Mouse (Mus musculus) hindbrain, embryonic 15.5 days (tissue): ENCODE results near the gene Ugt1a9. TPM values are rescaled to one million over a fixed set of nuclear protein-coding genes. Genes with fewer than 3 reads are reported as not detected.
"Not testable (repeated sequence)": the region's sequence is repeated elsewhere in the genome, so short reads cannot be mapped to it uniquely, and the experiment has no call there.

Source experiments
- ATAC-seq: fragments of 200-750 bp; cut with Nextera tagmentation; 2 replicates; pipeline ENCODE4 v1.8.0; 2017; ENCODE audit warnings: low read depth, moderate number of reproducible peaks, moderate TSS enrichment; ENCODE audit not compliant: low FRiP score
- H3K27ac ChIP-seq: fragments of 300-500 bp; sonication (generic); replicated peaks from 2 replicates; pipeline ENCODE4 v1.5.1; 2015; ENCODE audit warnings: mild to moderate bottlenecking, inconsistent platforms
- H3K27me3 ChIP-seq: fragments of 300-500 bp; sonication (generic); 2 replicates; pipeline ENCODE4 v1.6.1; 2015; ENCODE audit warnings: control low read depth, inconsistent platforms
- H3K36me3 ChIP-seq: fragments of 300-500 bp; sonication (generic); 2 replicates; pipeline ENCODE4 v1.6.1; 2015; ENCODE audit warnings: control low read depth, inconsistent platforms
- H3K4me1 ChIP-seq: fragments of 300-500 bp; sonication (generic); replicated peaks from 2 replicates; pipeline ENCODE4 v1.6.1; 2015; ENCODE audit warnings: control low read depth, inconsistent platforms
- H3K4me2 ChIP-seq: fragments of 300-500 bp; sonication (generic); 2 replicates; pipeline ENCODE4 v1.6.1; 2015; ENCODE audit warnings: moderate library complexity, mild to moderate bottlenecking, inconsistent platforms
- H3K4me3 ChIP-seq: fragments of 300-500 bp; sonication (generic); 2 replicates; pipeline ENCODE4 v1.5.1; 2015; ENCODE audit warnings: mild to moderate bottlenecking, inconsistent platforms
- H3K9ac ChIP-seq: fragments of 300-500 bp; sonication (generic); 2 replicates; pipeline ENCODE4 v1.6.1; 2015; ENCODE audit warnings: inconsistent platforms
- H3K9me3 ChIP-seq: fragments of 300-500 bp; sonication (generic); 2 replicates; pipeline ENCODE4 v1.6.1; 2016; ENCODE audit warnings: control low read depth, inconsistent platforms
- WGBS: fragments of 180-500 bp; shearing (Covaris S2); methylation state at CpG from one replicate; pipeline ENCODE4 v1.1.7; 2015; 5-methylcytosine and 5-hydroxymethylcytosine counted together
- polyA plus RNA-seq: library from polyadenylated mRNA; unstranded; fragments of >200 nt; fragmentation: Nextera tagmentation; extraction: Ambion mirVana; gene quantifications from 2 replicates; pipeline ENCODE4 v1.2.1, GENCODE M21; 2015

Ugt1a9 gene
- polyA plus RNA-seq, 1 experiment from 2014 or later: not detected

GRCm38 (mm10) chr1:88092341-88092740 is 21.7 kb downstream of the Ugt1a9 start:
- Histone ChIP-seq H3K27me3 (no peaks in the 10 kb centered on the region), H3K4me1 (no peaks in the 10 kb centered on the region), H3K9ac (no peak overlapping the region), H3K27ac (no peak overlapping the region), H3K4me2 (no peak overlapping the region), H3K36me3 (no peaks in the 10 kb centered on the region), H3K9me3 (no peaks in the 10 kb centered on the region), H3K4me3 (no peak overlapping the region)
- no peak for ATAC-seq

- not testable (repeated sequence) for H3K27me3 ChIP-seq, H3K4me1 ChIP-seq, H3K4me2 ChIP-seq, H3K4me3 ChIP-seq, H3K9me3 ChIP-seq, H3K9ac ChIP-seq, H3K27ac ChIP-seq, ATAC-seq, H3K36me3 ChIP-seq
- WGBS: 88% methylated on average over 3 of the region's 3 CpGs
Observed at GRCm38 (mm10) chr1:88094270-88094676, 23.7 kb downstream of the Ugt1a9 start.

GRCm38 (mm10) chr1:88094941-88095492 is 24.4 kb downstream of the Ugt1a9 start, which contains the start of gene Ugt1a7c:
Gene Ugt1a7c (plus strand): TSS chr1:88095062.
- Histone ChIP-seq H3K27me3 (no peaks in the 10 kb centered on the region), H3K4me3 (no peak within 1 kb of the TSS), H3K9ac (no peak within 1 kb of the TSS), H3K9me3 (no peaks in the 10 kb centered on the region), H3K4me1 (no peaks in the 10 kb centered on the region), H3K27ac (no peak within 1 kb of the TSS), H3K36me3 (no peaks in the 10 kb centered on the region), H3K4me2 (no peak within 1 kb of the TSS)
- 78% methylated on average over 10 of the region's 10 CpGs for WGBS
- ATAC-seq: no peak

- H3K27ac ChIP-seq, H3K36me3 ChIP-seq, H3K4me3 ChIP-seq, H3K4me1 ChIP-seq, H3K27me3 ChIP-seq, H3K9ac ChIP-seq, ATAC-seq, H3K4me2 ChIP-seq, H3K9me3 ChIP-seq: not testable (repeated sequence)
- 93% methylated on average over 3 of the region's 3 CpGs for WGBS
Observed at GRCm38 (mm10) chr1:88098546-88098945, 27.9 kb downstream of the Ugt1a9 start.

DNA sequence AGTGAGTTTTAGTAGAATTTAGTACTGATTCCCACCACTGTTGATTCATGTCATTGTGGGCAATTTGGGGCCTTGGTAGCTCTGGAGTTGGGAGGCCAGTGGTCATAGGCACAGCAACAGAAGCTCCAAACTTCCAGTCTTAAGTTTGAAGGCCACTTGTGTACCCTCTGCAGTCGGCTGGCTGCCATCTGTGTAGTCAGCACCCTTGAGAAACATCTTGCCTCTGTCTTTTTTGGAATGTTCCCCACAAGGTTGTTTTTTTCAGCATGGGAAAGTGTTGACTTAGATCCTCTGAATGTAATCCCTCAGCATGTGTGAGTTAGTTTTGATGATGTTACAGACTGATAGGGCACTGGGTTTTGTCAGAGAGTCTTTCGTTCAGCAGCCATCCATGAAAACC is 29.1 kb downstream of the Ugt1a9 start:
- H3K9me3 ChIP-seq, H3K4me2 ChIP-seq, H3K4me1 ChIP-seq, H3K27me3 ChIP-seq, ATAC-seq, H3K27ac ChIP-seq, H3K9ac ChIP-seq, H3K4me3 ChIP-seq, H3K36me3 ChIP-seq: not testable (repeated sequence)
- 77% methylated on average over 2 of the region's 2 CpGs for WGBS

DNA sequence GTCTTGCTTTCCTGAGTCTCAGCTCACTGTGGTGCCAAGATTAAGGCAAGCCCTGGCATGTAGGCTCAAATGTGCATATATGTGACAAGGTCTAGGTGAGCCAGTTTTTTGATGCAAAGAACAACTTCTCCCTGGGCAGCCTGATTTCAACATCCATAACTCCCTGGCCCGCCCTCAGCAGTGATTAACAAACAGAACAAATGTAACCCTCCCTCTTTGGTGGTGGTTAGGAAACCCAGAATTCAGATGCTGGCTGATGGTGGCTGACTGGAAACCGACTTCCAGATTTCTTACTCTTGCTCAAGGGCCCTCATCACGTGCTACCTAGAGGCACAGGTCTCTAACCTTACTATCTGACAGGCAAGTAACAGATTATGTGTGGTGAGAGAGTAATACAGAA is 32.4 kb downstream of the Ugt1a9 start, which contains the start of gene Ugt1a6b:
Gene Ugt1a6b, plus strand, starts transcription at position 234 of the 400 bp plus-strand sequence.
- WGBS: 84% methylated on average over 3 of the region's 3 CpGs

DNA sequence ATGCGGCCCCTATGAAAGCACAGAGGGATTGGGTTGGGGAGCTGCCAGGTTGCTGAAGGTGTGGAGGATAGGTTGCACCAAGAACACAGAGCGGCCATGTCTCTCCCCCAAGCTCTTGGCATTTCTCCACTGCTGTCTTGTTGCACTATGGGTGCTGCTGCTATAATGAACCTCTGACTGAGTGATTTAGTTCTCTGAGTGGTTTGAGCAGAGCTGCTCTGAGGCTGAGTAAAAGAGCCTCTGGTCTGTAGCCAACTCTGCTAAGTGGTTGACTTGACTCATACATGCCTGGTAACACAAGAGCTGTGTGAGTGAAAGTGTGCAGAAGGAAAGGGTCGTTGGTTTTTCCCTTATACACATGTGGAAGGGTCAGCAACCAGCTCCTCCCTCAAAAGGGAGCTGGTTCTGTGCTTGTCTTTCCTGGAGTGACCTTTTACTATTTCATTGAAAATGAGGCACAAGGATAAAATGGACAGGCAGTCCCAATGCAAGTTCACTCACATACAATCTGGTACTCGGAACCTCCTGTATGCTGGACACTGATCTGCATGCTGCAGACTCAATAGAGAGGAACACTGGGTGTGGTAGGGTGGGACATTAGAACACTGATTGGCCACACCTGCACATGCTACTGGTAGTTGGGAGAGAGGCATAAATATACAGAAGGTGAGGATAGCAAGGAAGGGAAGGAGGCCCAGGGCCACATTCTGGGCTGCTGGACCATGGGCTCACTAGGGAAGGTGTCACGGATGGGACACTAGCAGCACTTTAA is 33.3 kb downstream of the Ugt1a9 start:
- WGBS: 87% methylated on average over 5 of the region's 5 CpGs
- not testable (repeated sequence) for H3K27me3 ChIP-seq, H3K9ac ChIP-seq, ATAC-seq, H3K4me1 ChIP-seq, H3K9me3 ChIP-seq, H3K4me2 ChIP-seq, H3K4me3 ChIP-seq, H3K36me3 ChIP-seq, H3K27ac ChIP-seq

More for the DNA sequence above, 32.4 kb downstream of the Ugt1a9 start, which contains the start of gene Ugt1a6b:
- not testable (repeated sequence) for H3K4me3 ChIP-seq, ATAC-seq, H3K4me2 ChIP-seq, H3K9ac ChIP-seq, H3K36me3 ChIP-seq, H3K27me3 ChIP-seq, H3K27ac ChIP-seq, H3K9me3 ChIP-seq, H3K4me1 ChIP-seq

DNA sequence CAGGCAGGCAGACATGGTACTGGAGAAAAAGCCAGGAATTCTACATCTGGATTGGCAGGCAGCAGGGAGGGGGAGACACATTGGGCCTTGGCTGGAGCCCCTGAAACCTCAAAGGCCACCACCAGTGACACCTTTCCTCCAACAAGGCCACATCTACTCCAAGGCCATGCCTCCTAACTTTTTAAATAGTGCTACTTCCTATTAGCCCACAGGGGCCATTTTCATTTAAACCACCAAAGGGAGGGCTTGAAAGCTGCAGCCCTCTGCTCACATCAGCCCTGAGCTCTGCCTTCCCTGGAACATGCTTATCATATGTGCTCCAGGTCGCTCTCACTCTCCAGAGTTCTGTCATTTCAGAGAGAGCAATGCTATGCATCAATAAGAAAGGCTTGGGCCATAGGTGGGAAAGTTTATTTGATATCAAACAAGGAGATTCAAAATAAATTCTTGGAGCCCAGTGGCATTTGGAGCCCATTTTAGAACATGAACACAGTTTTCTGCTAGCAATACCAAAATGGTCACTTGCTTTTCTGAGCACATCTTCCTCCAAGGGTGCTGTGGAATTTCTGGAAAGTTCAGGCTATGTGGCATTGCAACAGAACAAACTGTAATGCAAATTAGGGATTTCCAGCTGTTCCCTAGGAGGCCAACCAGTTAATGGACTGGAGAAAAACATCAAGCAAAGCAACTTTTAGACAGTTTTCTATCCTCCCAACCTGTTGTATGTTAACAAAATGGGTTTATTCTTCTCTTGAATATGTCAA is 34.2 kb downstream of the Ugt1a9 start:
- Histone ChIP-seq H3K4me2 (no peak overlapping the region), H3K4me1 (no peaks in the 10 kb centered on the region), H3K36me3 (no peaks in the 10 kb centered on the region), H3K9me3 (no peaks in the 10 kb centered on the region), H3K27ac (no peak overlapping the region), H3K9ac (no peak overlapping the region), H3K4me3 (no peak overlapping the region), H3K27me3 (no peaks in the 10 kb centered on the region)
- ATAC-seq: no peak
- 88% methylated on average over 1 of the region's 1 CpGs for WGBS

GRCm38 (mm10) chr1:88105656-88106055 is 35.1 kb downstream of the Ugt1a9 start:
- H3K4me1 ChIP-seq: no peaks in the 10 kb centered on the region
- no peaks in the 10 kb centered on the region for H3K9me3 ChIP-seq
- no peak overlapping the region for H3K4me3 ChIP-seq
- no peaks in the 10 kb centered on the region for H3K36me3 ChIP-seq
- H3K4me2 ChIP-seq: no peak overlapping the region
- H3K27ac ChIP-seq: no peak overlapping the region
- WGBS: 78% methylated on average over 2 of the region's 2 CpGs
- no peaks in the 10 kb centered on the region for H3K27me3 ChIP-seq
- no peak for ATAC-seq
- no peak overlapping the region for H3K9ac ChIP-seq

DNA sequence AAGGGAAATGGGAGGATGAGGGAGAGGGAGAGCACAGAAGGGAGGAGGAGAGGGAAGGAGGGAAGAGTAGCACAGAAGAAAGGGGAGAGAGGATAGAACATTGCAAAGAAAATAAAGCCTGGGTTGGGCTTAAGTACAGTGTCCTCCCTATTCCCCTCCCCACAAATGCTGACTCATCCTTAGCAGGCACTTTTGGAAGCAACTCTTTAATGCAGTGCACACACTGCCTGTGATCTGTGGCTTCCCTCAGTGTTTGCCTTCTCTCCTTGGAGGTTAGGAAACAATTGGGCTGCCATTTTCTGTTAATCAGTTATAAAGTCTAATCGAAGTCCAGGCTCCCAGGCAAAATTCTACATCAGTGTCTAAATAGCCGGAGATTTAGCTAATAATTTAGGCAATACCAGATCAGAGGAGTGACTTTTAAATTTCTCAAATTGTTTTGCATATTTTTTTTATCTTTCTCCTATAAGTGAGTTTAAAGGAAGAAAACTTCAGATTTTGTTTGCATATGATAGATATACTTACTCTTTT is 38.5 kb downstream of the Ugt1a9 start:
- 63% methylated on average over 2 of the region's 2 CpGs for WGBS
- H3K9ac ChIP-seq, H3K27me3 ChIP-seq, H3K4me2 ChIP-seq, ATAC-seq, H3K36me3 ChIP-seq, H3K4me3 ChIP-seq, H3K27ac ChIP-seq, H3K4me1 ChIP-seq, H3K9me3 ChIP-seq: not testable (repeated sequence)

DNA sequence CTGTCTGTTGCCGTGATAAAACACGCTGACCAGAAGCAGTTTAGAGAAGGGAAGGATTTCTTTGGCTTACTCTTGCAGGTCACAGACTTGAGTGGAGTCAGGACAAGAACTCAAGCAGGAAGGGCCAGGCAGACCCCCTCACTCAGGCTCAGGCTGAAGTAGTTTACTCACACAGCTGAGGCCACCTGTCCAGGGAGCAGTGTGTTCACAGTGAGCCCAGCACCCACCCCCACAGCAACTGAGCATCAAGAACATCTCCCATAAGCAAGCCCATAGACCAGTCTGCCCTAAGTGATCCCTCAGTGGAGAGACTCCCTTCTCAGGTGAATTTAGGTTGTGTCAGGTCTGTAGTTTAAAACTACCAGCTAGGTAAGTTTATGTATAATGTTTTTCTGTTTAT is 39.0 kb downstream of the Ugt1a9 start:
- ATAC-seq, H3K27ac ChIP-seq, H3K4me2 ChIP-seq, H3K9me3 ChIP-seq, H3K9ac ChIP-seq, H3K36me3 ChIP-seq, H3K4me3 ChIP-seq, H3K4me1 ChIP-seq, H3K27me3 ChIP-seq: not testable (repeated sequence)
- WGBS: 81% methylated on average over 2 of the region's 2 CpGs

GRCm38 (mm10) chr1:88112769-88113168 is 42.2 kb downstream of the Ugt1a9 start:
- H3K4me3 ChIP-seq, H3K27me3 ChIP-seq, H3K27ac ChIP-seq, H3K36me3 ChIP-seq, ATAC-seq, H3K4me1 ChIP-seq, H3K4me2 ChIP-seq, H3K9ac ChIP-seq, H3K9me3 ChIP-seq: not testable (repeated sequence)
- 95% methylated on average over 6 of the region's 6 CpGs for WGBS
